Mouse (Mus musculus): Measurements from ENCODE around the gene Gm9833. TPM values are rescaled to one million over a fixed set of nuclear protein-coding genes. Genes with fewer than 3 reads are reported as not detected.
A peak's percentile ranks its signal among the peaks of the same experiment; 100 is the strongest.

Gene Gm9833
- total and polyA plus RNA-seq, 3 experiments = not detected

DNA sequence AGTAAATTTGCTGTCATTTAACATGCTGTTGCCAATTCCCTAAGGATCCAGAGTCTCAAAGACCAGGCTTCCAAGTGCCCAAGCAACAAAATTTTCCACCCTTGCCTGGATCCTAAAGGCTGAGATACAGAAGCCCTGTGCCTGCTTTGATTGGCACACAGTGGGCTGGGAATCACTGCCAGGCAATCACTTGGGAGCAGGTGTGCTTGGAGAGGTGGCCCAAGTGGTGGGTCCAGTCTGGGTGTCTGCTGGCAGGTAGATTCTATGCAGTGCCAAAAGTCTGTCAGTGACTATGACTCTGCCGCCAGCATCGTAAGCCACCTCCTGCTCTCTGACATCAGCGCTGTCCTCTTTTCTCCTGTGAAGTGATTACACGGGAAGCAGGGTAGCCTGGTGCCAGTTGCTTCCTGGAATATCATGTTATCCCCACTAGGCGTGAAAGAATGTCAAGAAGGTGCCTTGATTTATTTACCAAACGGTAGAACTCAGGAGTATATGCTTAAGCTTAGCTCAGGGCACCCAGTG, 3.8 kb downstream of the Gm9833 start:
- H3K4me1 ChIP-seq (ENCODE audit: control insufficient read depth in 1 of 2, insufficient read depth in 2 of 2) = peaks cover 5 to 20% of the 10 kb centered on the region in 2 experiments; a peak in 3 of 4 replicates
- dilution Hi-C loops (cut with MboI; ENCODE audit: extremely low pct_ligation_motif_present, extremely low pct_unique_long_range_greater_than_20kb, low sequenced_read_pairs) (no loop called here), in situ Hi-C loops (cut with MboI; ENCODE audit: low pct_ligation_motif_present, low pct_unique_long_range_greater_than_20kb, low sequenced_read_pairs) (no loop called here)
- H3K79me2 ChIP-seq (replicated peaks; ENCODE audit: control insufficient read depth, extremely low read depth, insufficient read depth, poor library complexity, severe bottlenecking) = no peaks in the 10 kb centered on the region
- TF ChIP-seq HCFC1 (IDR thresholded peaks at IDR 0.05; ENCODE audit: low read depth, low read length) = no peak
- TF ChIP-seq SMC3 (IDR thresholded peaks at IDR 0.05; ENCODE audit: low read depth, low read length) = no peak
- TF ChIP-seq BHLHE40 (IDR thresholded peaks at IDR 0.05; ENCODE audit: low read depth, low read length) = no peak
- TF ChIP-seq JUN (IDR thresholded peaks at IDR 0.05; ENCODE audit: insufficient read depth, low read depth, low read length) = no peak
- TF ChIP-seq GABPA (IDR thresholded peaks at IDR 0.05; ENCODE audit: insufficient replicate concordance, low read depth, low read length) = no peak
- TF ChIP-seq MAX (IDR thresholded peaks at IDR 0.05; ENCODE audit: low read length) = no peak
- no peak for TF ChIP-seq USF2 (conservative IDR thresholded peaks at IDR 0.05; ENCODE audit: low read depth, low read length)
- no peak overlapping the region for H3K4me2 ChIP-seq (ENCODE audit: insufficient read depth, low read depth, poor library complexity, severe bottlenecking)
- H3K27ac ChIP-seq (ENCODE audit: insufficient read depth, low read depth) = no peak overlapping the region
- H3K9ac ChIP-seq (ENCODE audit: insufficient read depth, low read depth) = no peak overlapping the region
- DNase-seq (ENCODE audit: extremely low read depth) = no peak
- H3K4me3 ChIP-seq (replicated peaks in 1 of 3; ENCODE audit: low read depth in 2 of 3, low read length in 2 of 3, poor library complexity in 1 of 3) = no peak overlapping the region
- no peaks in the 10 kb centered on the region for H3K9me3 ChIP-seq (replicated peaks; ENCODE audit: low read length)
- no peaks in the 10 kb centered on the region for H3K36me3 ChIP-seq (replicated peaks in 1 of 2; ENCODE audit: control insufficient read depth in 1 of 2, insufficient read depth in 1 of 2, low read length in 1 of 2)
- H3K27me3 ChIP-seq (replicated peaks) = no peaks in the 10 kb centered on the region

DNA sequence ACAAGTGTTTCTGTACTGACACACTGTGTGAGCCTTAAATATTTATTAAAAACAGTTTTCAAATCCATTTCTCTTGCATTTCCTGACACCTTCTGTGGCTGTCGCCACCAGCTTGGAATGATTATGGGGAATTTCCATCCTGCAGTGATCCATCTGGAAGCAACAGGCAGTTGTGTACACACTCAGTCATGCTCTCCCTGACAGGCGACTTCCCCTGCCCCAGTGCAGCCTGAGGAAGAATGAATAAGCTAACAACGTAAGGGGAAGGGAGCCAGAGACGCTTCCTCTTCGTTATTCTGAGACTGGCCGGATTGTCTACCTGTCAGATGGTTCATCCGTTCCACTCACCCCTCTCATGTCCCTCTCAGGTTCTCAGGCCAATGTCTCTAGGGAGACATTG, 4.6 kb downstream of the Gm9833 start:
- in situ Hi-C loops (cut with MboI; ENCODE audit: low pct_ligation_motif_present, low pct_unique_long_range_greater_than_20kb, low sequenced_read_pairs) (no loop called here), dilution Hi-C loops (cut with MboI; ENCODE audit: extremely low pct_ligation_motif_present, extremely low pct_unique_long_range_greater_than_20kb, low sequenced_read_pairs) (no loop called here)
- no peaks in the 10 kb centered on the region for H3K79me2 ChIP-seq (replicated peaks; ENCODE audit: control insufficient read depth, extremely low read depth, insufficient read depth, poor library complexity, severe bottlenecking)
- H3K36me3 ChIP-seq (replicated peaks in 1 of 2; ENCODE audit: control insufficient read depth in 1 of 2, insufficient read depth in 1 of 2, low read length in 1 of 2) = no peaks in the 10 kb centered on the region
- H3K4me2 ChIP-seq (ENCODE audit: insufficient read depth, low read depth, poor library complexity, severe bottlenecking) = peak overlapping the region; percentile 63
- peaks cover 2 to 13% of the 10 kb centered on the region in 2 experiments; a peak in 3 of 4 replicates for H3K4me1 ChIP-seq (ENCODE audit: control insufficient read depth in 1 of 2, insufficient read depth in 2 of 2)
- no peak overlapping the region for H3K9ac ChIP-seq (ENCODE audit: insufficient read depth, low read depth)
- H3K9me3 ChIP-seq (replicated peaks; ENCODE audit: low read length) = no peaks in the 10 kb centered on the region
- no peak for DNase-seq (ENCODE audit: extremely low read depth)
- H3K27me3 ChIP-seq (replicated peaks) = no peaks in the 10 kb centered on the region
- TF ChIP-seq TBP (conservative IDR thresholded peaks at IDR 0.05; ENCODE audit: low read depth, low read length) (no peak), BHLHE40 (IDR thresholded peaks at IDR 0.05; ENCODE audit: low read depth, low read length) (no peak), USF1 (IDR thresholded peaks at IDR 0.05; ENCODE audit: low read depth, low read length) (no peak), JUND (conservative IDR thresholded peaks at IDR 0.05; ENCODE audit: low read depth, low read length) (no peak), MYC (IDR thresholded peaks at IDR 0.05; ENCODE audit: low read depth, low read length) (no peak), SIN3A (IDR thresholded peaks at IDR 0.05; ENCODE audit: low read length) (no peak), RAD21 (IDR thresholded peaks at IDR 0.05; ENCODE audit: low read depth, low read length) (no peak), KAT2A (IDR thresholded peaks at IDR 0.05; ENCODE audit: insufficient replicate concordance, low read length) (no peak), EP300 (IDR thresholded peaks at IDR 0.05; ENCODE audit: low read length) (no peak), MXI1 (IDR thresholded peaks at IDR 0.05; ENCODE audit: low read depth, low read length) (no peak), RCOR1 (conservative IDR thresholded peaks at IDR 0.05; ENCODE audit: low read depth, low read length) (no peak), JUN (IDR thresholded peaks at IDR 0.05; ENCODE audit: insufficient read depth, low read depth, low read length) (no peak), MEF2A (IDR thresholded peaks at IDR 0.05; ENCODE audit: borderline replicate concordance, low read depth, low read length) (no peak), PAX5 (IDR thresholded peaks at IDR 0.05; ENCODE audit: low read length) (no peak), ELF1 (IDR thresholded peaks at IDR 0.05; ENCODE audit: low read depth, low read length) (no peak), IRF4 (IDR thresholded peaks at IDR 0.05; ENCODE audit: low read depth, low read length) (no peak), ZNF384 (IDR thresholded peaks at IDR 0.05; ENCODE audit: low read depth, low read length) (no peak), ZMIZ1 (IDR thresholded peaks at IDR 0.05; ENCODE audit: low read depth, low read length) (no peak)
- no peak overlapping the region for H3K4me3 ChIP-seq (replicated peaks in 1 of 3; ENCODE audit: low read depth in 2 of 3, low read length in 2 of 3, poor library complexity in 1 of 3)
- no peak overlapping the region for H3K27ac ChIP-seq (ENCODE audit: insufficient read depth, low read depth)

Data from CH12.LX (cell line).